Mouse (Mus musculus) testis, adult 2 months (tissue): Measurements from ENCODE around the gene Nat8f4. TPM values are rescaled to one million over a fixed set of nuclear protein-coding genes. Genes with fewer than 3 reads are reported as not detected.
"Not testable (repeated sequence)": the region's sequence is repeated elsewhere in the genome, so short reads cannot be mapped to it uniquely, and the experiment has no call there.

ENCODE experiments used
- H3K27ac ChIP-seq: fragments of 200-500 bp; 2 replicates; pipeline ENCODE4 v1.5.1; 2012; ENCODE audit warnings: low read depth, low read length; ENCODE audit not compliant: control insufficient read depth, insufficient read depth
- H3K27me3 ChIP-seq: fragments of 200-500 bp; 2 replicates; pipeline ENCODE4 v1.6.1; 2012; ENCODE audit warnings: mild to moderate bottlenecking, low read length, moderate library complexity; ENCODE audit not compliant: control insufficient read depth, insufficient read depth
- H3K36me3 ChIP-seq: fragments of 200-500 bp; 2 replicates; pipeline ENCODE4 v1.6.1; 2012; ENCODE audit warnings: mild to moderate bottlenecking, low read length; ENCODE audit not compliant: control insufficient read depth, insufficient read depth
- H3K4me1 ChIP-seq: fragments of 200-500 bp; 2 replicates; pipeline ENCODE4 v1.6.1; 2012; ENCODE audit warnings: low read length; ENCODE audit not compliant: control insufficient read depth, insufficient read depth
- H3K4me3 ChIP-seq: fragments of 200-500 bp; 2 replicates; pipeline ENCODE4 v1.5.1; 2012; ENCODE audit warnings: low read depth, mild to moderate bottlenecking, low read length, moderate library complexity, mixed read lengths; ENCODE audit not compliant: control insufficient read depth
- CTCF ChIP-seq: fragments of 200-500 bp; IDR thresholded peaks from 2 replicates; pipeline ENCODE4 v1.5.1; 2012; ENCODE audit warnings: low read depth, mild to moderate bottlenecking, inconsistent platforms, low read length, moderate library complexity; ENCODE audit not compliant: control insufficient read depth, insufficient read depth, insufficient replicate concordance
- POLR2A ChIP-seq: fragments of 200-500 bp; IDR thresholded peaks from 2 replicates; pipeline ENCODE4 v1.6.1; 2012; ENCODE audit warnings: low read depth, mild to moderate bottlenecking, inconsistent platforms, low read length, moderate library complexity; ENCODE audit not compliant: control insufficient read depth
- polyA plus RNA-seq: library from polyadenylated mRNA; depleted of rRNA; stranded (reverse); fragments of >200 nt; gene quantifications from 2 replicates; pipeline ENCODE4 v1.2.3, GENCODE M21; 2012

Gene Nat8f4
- polyA plus RNA-seq, 1 experiment, result 45.1 TPM

DNA sequence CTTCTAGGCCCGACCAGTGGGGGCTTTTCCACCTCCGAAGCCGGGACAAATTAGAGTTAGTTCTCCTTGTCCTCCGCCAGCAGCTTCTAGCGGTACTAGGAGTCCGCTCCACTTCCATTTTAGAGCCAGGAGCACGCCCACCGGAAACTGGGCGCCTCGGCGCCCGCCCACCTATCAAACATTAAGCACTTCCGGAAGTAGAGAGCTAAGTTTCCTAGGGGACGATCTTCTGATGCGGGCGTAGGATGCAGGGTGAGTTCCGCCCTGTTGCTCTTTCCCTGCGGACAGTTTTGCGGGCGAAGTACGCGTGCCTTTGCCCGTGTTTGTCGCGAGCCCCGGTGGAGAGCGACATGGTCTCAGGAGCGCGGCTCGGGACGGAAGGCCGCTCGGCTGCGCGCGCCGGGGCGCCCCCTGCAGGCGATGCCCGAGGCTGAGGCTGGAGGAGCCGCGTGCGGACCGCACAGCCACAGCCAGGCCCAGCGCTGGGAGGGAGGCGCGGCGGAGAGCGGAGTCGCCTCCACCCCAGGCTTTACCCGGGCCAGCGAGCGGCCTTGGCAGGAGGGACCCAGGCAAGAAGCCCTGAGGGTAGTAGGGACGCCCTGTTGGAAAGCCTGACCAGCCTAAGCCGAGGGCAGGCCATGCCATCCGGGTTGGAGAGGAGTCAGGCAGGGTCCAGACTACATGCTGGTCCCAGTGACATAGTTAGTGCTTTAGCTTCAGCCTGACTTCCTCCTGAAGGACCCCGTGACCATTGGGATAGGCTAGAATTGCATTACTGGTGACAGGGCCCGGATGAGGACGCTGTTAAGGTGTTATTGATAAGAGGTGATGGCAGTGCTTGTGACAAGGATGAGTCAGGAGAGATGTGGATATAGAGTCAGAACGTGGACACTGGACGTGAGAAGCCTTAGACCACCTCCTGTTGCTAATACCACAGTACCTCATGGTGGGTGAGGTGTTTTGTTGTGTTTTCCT, 11.1 kb upstream of the Nat8f4 start, which contains the start of gene Nat8f1:
Gene Nat8f1 (minus strand): TSS at position 149 of the 975 bp plus-strand sequence.
- H3K36me3 ChIP-seq, H3K4me1 ChIP-seq, H3K27me3 ChIP-seq: not testable (repeated sequence)
- TF ChIP-seq POLR2A (peak; percentile 40; the same call in 1 of the 2 replicates), CTCF (peak; percentile 53)
- peak within 1 kb of the TSS; percentile 93 for H3K4me3 ChIP-seq
- H3K27ac ChIP-seq, result peak within 1 kb of the TSS; percentile 75

DNA sequence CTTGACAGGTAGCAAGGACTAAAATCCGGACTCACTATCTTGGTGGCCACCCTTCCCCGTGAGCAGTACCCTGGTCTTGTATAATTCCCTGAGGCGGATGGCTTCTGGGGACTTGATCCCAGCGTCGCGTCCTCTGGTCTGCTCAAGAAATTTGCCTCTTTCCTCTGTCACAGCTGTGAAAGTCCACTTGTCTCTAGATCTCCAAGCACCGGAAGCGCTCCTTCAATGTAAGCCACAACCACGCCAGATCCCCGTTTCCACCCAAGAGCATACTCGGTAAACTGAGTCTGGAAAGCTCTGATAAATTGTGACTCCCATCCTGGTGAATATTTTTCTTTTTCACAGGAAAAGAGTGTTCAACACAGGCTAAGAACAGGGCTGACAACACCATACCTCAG, 10.5 kb upstream of the Nat8f4 start:
- no peaks in the 10 kb centered on the region for H3K27me3 ChIP-seq
- TF ChIP-seq POLR2A (no peak), CTCF (no peak)
- peak overlapping the region; percentile 70 for H3K27ac ChIP-seq
- H3K4me3 ChIP-seq, result peak overlapping the region; percentile 93
- peaks cover 5% of the 10 kb centered on the region for H3K4me1 ChIP-seq
- no peaks in the 10 kb centered on the region for H3K36me3 ChIP-seq

DNA sequence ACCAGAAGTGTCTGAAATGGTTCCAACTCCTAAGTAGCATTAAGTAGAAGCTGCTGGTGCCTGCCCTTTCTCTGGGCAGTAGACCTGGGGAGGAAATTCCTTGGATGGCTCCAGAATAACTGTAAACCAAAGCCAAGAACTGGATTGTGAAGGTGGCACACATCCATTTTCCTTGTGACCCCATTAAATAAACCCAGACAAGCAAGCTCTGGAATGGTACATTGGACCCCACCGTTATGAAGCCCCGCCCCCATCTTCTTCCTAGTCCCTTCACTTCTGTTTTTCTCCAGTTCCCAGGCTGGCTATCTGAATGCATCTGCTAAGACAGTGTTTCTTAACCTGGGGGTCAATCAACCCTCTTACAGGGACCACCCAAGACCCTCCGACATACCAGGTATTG, 6.9 kb upstream of the Nat8f4 start, which contains the start of gene Tprkb:
Gene Tprkb (plus strand): TSS at position 279 of the 400 bp plus-strand sequence.
- H3K27ac ChIP-seq, result no peak within 1 kb of the TSS
- H3K4me1 ChIP-seq, result peaks cover 5% of the 10 kb centered on the region
- H3K27me3 ChIP-seq, result no peaks in the 10 kb centered on the region
- H3K4me3 ChIP-seq, result no peak within 1 kb of the TSS
- no peaks in the 10 kb centered on the region for H3K36me3 ChIP-seq
- TF ChIP-seq CTCF, result no peak
- TF ChIP-seq POLR2A, result no peak

DNA sequence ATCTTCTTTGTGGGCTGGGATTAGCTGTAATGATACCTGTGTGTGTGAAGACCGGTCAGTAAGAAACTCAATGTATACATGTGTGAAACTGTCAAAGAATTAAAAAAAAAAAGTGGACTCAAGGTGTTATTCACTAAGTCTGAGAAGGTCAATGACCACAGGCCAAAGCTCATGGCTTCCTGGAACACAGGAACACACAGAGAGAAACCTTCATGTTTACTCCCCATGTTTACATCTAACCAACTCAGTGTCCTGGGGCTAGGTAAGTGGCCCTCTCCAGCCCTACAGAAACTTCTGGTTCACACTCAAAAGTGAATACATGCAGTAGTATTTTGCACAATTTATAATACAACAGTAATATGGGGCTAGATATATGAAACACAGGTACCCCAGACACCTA, 5.0 kb upstream of the Nat8f4 start:
- Histone ChIP-seq H3K4me3 (no peak overlapping the region), H3K36me3 (no peaks in the 10 kb centered on the region)
- TF ChIP-seq CTCF (no peak), POLR2A (no peak)

DNA sequence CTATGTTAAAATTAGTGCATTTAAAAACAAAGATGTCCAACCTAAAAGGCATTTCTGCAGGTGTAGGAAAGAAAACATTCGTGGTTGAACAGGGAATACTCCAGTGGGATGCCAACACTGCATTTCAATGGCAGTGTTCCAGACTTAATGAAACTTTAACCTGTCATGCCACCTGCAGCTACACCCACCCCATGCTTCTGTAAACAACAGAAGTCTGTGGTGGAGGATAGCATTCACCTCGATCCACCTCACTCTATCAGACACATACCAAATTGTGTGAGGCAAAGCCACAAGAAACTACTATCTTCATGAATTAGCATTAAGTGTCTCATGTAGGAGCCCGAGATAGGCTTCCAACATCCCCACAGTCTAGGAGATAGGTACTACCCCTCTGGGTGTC, 3.7 kb upstream of the Nat8f4 start:
- no peaks in the 10 kb centered on the region for H3K27me3 ChIP-seq
- no peak for TF ChIP-seq CTCF
- TF ChIP-seq POLR2A, result no peak
- H3K36me3 ChIP-seq, result no peaks in the 10 kb centered on the region
- no peak overlapping the region for H3K4me3 ChIP-seq
- no peaks in the 10 kb centered on the region for H3K4me1 ChIP-seq
- H3K27ac ChIP-seq, result no peak overlapping the region

More for the DNA sequence above, 5.0 kb upstream of the Nat8f4 start:
- no peaks in the 10 kb centered on the region for H3K27me3 ChIP-seq
- no peaks in the 10 kb centered on the region for H3K4me1 ChIP-seq
- H3K27ac ChIP-seq, result no peak overlapping the region

DNA sequence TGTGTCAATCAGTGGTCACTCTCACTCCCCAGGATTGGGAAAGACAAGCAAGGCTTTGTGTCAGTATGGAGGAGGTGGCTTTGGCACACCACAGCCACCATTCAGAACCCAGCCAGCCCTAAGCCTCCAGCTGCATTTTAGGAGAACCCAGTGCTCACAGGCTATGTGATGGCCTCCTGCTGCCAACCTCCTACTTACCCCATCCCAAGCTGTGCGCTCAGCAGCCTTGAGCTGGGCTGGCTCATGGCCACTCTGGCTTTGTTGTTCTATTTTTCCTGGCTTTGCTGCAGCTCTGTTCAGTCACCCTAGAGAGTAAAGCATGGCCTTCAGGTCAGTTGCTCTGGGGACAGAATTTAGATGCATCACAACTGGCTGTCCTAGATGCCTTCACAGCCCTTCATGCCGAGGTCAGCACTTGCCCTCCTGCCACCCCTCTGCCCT, 2.2 kb upstream of the Nat8f4 start:
- H3K4me1 ChIP-seq, H3K27me3 ChIP-seq, H3K27ac ChIP-seq, H3K36me3 ChIP-seq, H3K4me3 ChIP-seq: not testable (repeated sequence)

DNA sequence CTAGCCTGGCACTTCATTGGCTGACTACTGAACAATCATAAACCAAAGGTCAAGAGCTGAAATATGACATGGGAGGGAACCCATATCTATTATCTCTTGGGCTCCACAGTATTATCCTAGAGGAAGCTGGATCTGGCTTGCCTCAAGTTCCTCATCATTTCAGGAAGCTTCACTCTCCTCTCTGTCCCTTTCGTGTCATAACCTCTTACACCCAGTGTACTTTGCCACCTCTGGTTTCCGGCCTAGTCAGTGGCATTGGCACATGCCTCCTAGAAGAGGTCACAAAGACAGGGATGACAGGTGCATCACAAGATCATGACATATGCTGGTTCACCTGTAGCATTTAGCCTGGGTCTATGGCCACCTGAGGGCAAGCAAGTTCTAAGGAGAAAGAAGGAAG, 2.4 kb downstream of the Nat8f4 start:
- H3K36me3 ChIP-seq, result no peaks in the 10 kb centered on the region
- H3K27me3 ChIP-seq, result no peaks in the 10 kb centered on the region
- peak overlapping the region; percentile 61; the same call in 1 of the 2 replicates for H3K4me3 ChIP-seq
- no peaks in the 10 kb centered on the region for H3K4me1 ChIP-seq
- TF ChIP-seq CTCF (no peak), POLR2A (no peak)
- H3K27ac ChIP-seq, result peak overlapping the region; percentile 12; the same call in 1 of the 2 replicates

DNA sequence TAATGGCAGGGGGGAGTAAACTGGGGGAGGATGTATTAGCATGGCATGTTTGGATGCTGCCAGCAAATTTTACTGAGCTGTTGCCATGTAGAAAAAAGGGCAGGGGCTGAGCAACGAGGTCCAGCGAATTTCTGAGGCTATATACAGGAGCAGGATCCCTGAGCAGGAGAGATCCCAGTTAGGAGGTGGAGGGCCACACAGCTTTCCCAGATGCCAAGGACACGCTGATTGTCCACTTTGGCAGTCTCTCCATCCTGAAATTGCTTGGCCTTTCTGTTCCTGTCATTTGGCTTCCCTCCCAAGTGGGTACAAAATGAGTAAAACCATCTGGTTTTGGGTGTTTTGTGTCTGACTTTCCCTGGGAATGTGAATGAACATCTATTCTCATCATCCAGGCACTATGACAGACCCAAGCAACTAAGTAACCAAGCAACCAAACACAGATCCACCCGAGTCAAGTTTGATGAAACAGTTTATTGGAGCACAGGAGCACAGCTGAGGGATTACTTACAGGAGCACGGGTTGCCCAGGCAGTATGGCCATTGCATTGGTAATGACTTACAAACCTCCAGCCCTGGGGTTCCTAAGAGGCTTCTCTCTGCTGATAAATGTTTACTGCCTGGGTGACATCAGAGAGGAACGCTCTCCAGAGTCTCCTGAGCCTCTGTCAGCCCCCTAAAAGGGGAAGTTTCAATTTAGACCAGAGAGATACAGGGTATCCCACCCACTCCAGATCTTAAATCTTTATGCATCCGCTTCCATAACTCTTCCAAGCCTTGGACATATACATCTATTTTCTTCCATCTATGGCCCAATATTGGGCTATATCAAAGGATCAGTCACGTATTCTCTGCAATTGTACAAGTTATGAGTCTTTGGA, 5.8 kb downstream of the Nat8f4 start:
- not testable (repeated sequence) for H3K4me1 ChIP-seq, H3K27ac ChIP-seq, H3K27me3 ChIP-seq, H3K36me3 ChIP-seq, H3K4me3 ChIP-seq
